In genomic region chr1:167803351-167803981, GRCm38 (mm10) we compare ENCODE assay signal across 8 mouse cellular contexts.
DNase-seq lines count a peak whose midpoint lies in the region; ATAC-seq and TF ChIP-seq lines count a peak whose summit lies in the region.
"Had no signal": no experiment of that assay in that cellular context is flagged by ENCODE, and none has a peak within 500 bp of the region (broad histone marks: within the 10 kb centered on the region; RNA-seq: fewer than 3 reads in every experiment).

No protein-coding gene starts in this region.

- WGBS in lung, postnatal 0 days, result 10% methylated on average over 9 of the region's 10 CpGs
- 10% methylated on average over 10 of the region's 10 CpGs for WGBS in hindbrain, embryonic 10.5 days
- 13% methylated on average over 10 of the region's 10 CpGs for WGBS in liver, embryonic 14.5 days (ENCODE audit: insufficient replicate concordance)
- 27% methylated on average over 10 of the region's 10 CpGs for WGBS in stomach, postnatal 0 days

- TF ChIP-seq EP300 in lung, postnatal 0 days (IDR thresholded peaks at IDR 0.05), result no peak
- no peak for TF ChIP-seq EP300 in liver, embryonic 14.5 days (IDR thresholded peaks at IDR 0.05; ENCODE audit: low read depth)
- TF ChIP-seq EP300 in stomach, postnatal 0 days (optimal IDR thresholded peaks at IDR 0.05), result no peak

- no peak overlapping the region for H3K9ac ChIP-seq in lung, postnatal 0 days (replicated peaks; ENCODE audit: low read depth)
- no peak overlapping the region for H3K9ac ChIP-seq in liver, embryonic 14.5 days (replicated peaks)
- no peak overlapping the region for H3K9ac ChIP-seq in stomach, postnatal 0 days (ENCODE audit: low read length)

- no peak for DNase-seq in lung, postnatal 0 days (ENCODE audit: low spot score)
- DNase-seq in lung, postnatal 25 days (ENCODE audit: low spot score), result no peak
- DNase-seq in hindbrain, embryonic 10.5 days (ENCODE audit: low spot score), result no peak
- DNase-seq in liver, embryonic 14.5 days (ENCODE audit: low read depth in 3 of 3, low spot score in 3 of 3), result no peak
- no peak for DNase-seq in stomach, postnatal 0 days (ENCODE audit: low spot score)
- DNase-seq in gastrocnemius, postnatal 14 days, result no peak
- DNase-seq in layer of hippocampus, postnatal 36 days, result no peak
- DNase-seq: cerebellum, adult 9-10 months had no signal

- H3K27ac ChIP-seq in lung, postnatal 0 days (ENCODE audit: low read length), result no peak overlapping the region
- peak overlapping the region; percentile 87 for H3K27ac ChIP-seq in hindbrain, embryonic 10.5 days
- H3K27ac ChIP-seq in liver, embryonic 14.5 days, result no peak overlapping the region
- H3K27ac ChIP-seq in stomach, postnatal 0 days (replicated peaks), result no peak overlapping the region

- no peaks in the 10 kb centered on the region for H3K36me3 ChIP-seq in lung, postnatal 0 days (ENCODE audit: insufficient read depth, low read length)
- no peaks in the 10 kb centered on the region for H3K36me3 ChIP-seq in hindbrain, embryonic 10.5 days
- no peaks in the 10 kb centered on the region for H3K36me3 ChIP-seq in liver, embryonic 14.5 days (replicated peaks; ENCODE audit: control insufficient read depth, insufficient read depth, low read depth)
- H3K36me3 ChIP-seq in stomach, postnatal 0 days (ENCODE audit: control insufficient read depth, insufficient read depth, low read length), result no peaks in the 10 kb centered on the region

- peak overlapping the region; percentile 89 for H3K4me2 ChIP-seq in lung, postnatal 0 days (replicated peaks; ENCODE audit: low read depth, low read length)
- peak overlapping the region; percentile 58 for H3K4me2 ChIP-seq in liver, embryonic 14.5 days (ENCODE audit: low read depth)
- peak overlapping the region; percentile 90 for H3K4me2 ChIP-seq in stomach, postnatal 0 days (replicated peaks; ENCODE audit: low read depth)

- no peaks in the 10 kb centered on the region for H3K4me1 ChIP-seq in lung, postnatal 0 days (ENCODE audit: insufficient read depth, low read depth, low read length)
- peaks cover 48% of the 10 kb centered on the region for H3K4me1 ChIP-seq in hindbrain, embryonic 10.5 days (replicated peaks)
- H3K4me1 ChIP-seq in liver, embryonic 14.5 days (replicated peaks; ENCODE audit: control insufficient read depth in 2 of 2, insufficient read depth in 2 of 2, low read length in 1 of 2), result no peaks in the 10 kb centered on the region
- H3K4me1 ChIP-seq in stomach, postnatal 0 days (replicated peaks; ENCODE audit: control insufficient read depth, insufficient read depth), result no peaks in the 10 kb centered on the region

- H3K27me3 ChIP-seq in lung, postnatal 0 days (replicated peaks; ENCODE audit: insufficient read depth, low read length), result 0 out of 2 replicates have a peak, but pooled peaks cover 3% of the 10 kb centered on the region
- H3K27me3 ChIP-seq in hindbrain, embryonic 10.5 days (ENCODE audit: insufficient read depth, poor library complexity, severe bottlenecking), result peaks cover 49% of the 10 kb centered on the region
- H3K27me3 ChIP-seq in liver, embryonic 14.5 days (ENCODE audit: control insufficient read depth, insufficient read depth, low read length), result peaks cover 13% of the 10 kb centered on the region
- no peaks in the 10 kb centered on the region for H3K27me3 ChIP-seq in stomach, postnatal 0 days (ENCODE audit: control insufficient read depth, insufficient read depth, low read length)

- peak overlapping the region; percentile 51 for H3K4me3 ChIP-seq in lung, postnatal 0 days (ENCODE audit: low read depth, low read length)
- H3K4me3 ChIP-seq in hindbrain, embryonic 10.5 days, result peak overlapping the region; percentile 62
- H3K4me3 ChIP-seq in liver, embryonic 14.5 days (ENCODE audit: insufficient read depth in 1 of 2, low read depth in 2 of 2, low read length in 2 of 2), result no peak overlapping the region
- peak overlapping the region; percentile 46 for H3K4me3 ChIP-seq in stomach, postnatal 0 days (ENCODE audit: low read depth, low read length)

- TF ChIP-seq CTCF in lung, postnatal 0 days (IDR thresholded peaks at IDR 0.05), result no peak
- no peak for TF ChIP-seq CTCF in liver, embryonic 14.5 days (IDR thresholded peaks at IDR 0.05; ENCODE audit: low read depth)
- no peak for TF ChIP-seq CTCF in stomach, postnatal 0 days (IDR thresholded peaks at IDR 0.05; ENCODE audit: low read depth)

- no peaks in the 10 kb centered on the region for H3K9me3 ChIP-seq in lung, postnatal 0 days (ENCODE audit: low read length)
- no peaks in the 10 kb centered on the region for H3K9me3 ChIP-seq in hindbrain, embryonic 10.5 days
- no peaks in the 10 kb centered on the region for H3K9me3 ChIP-seq in liver, embryonic 14.5 days (ENCODE audit: control insufficient read depth, low read length)
- H3K9me3 ChIP-seq in stomach, postnatal 0 days (ENCODE audit: control insufficient read depth, low read length), result no peaks in the 10 kb centered on the region

- ATAC-seq in lung, postnatal 0 days, result no peak
- no peak for ATAC-seq in liver, embryonic 14.5 days (ENCODE audit: insufficient read depth)
- no peak for ATAC-seq in stomach, postnatal 0 days (ENCODE audit: low FRiP score, low TSS enrichment)

- intact Hi-C loops in gastrocnemius, postnatal 14 days (cut with DNase I; ENCODE audit: low total_unique reads), result no loop called here

Comparison
In these comparisons a context has a peak if more than half of its experiments do, and no peak if none do; other contexts are left out.
1. H3K4me3 ChIP-seq: peak in lung, postnatal 0 days (single experiment), hindbrain, embryonic 10.5 days (single experiment) and stomach, postnatal 0 days (single experiment); none in liver, embryonic 14.5 days (0 of 2).
2. Peak in every context shown above with its lines, with median percentiles within 50 percentile points of each other: H3K4me2 ChIP-seq.